Mouse (Mus musculus): ENCODE data around the gene Gnai1.
"Not testable (repeated sequence)": the region's sequence is repeated elsewhere in the genome, so short reads cannot be mapped to it uniquely, and the experiment has no call there.

The Gnai1 gene

DNA sequence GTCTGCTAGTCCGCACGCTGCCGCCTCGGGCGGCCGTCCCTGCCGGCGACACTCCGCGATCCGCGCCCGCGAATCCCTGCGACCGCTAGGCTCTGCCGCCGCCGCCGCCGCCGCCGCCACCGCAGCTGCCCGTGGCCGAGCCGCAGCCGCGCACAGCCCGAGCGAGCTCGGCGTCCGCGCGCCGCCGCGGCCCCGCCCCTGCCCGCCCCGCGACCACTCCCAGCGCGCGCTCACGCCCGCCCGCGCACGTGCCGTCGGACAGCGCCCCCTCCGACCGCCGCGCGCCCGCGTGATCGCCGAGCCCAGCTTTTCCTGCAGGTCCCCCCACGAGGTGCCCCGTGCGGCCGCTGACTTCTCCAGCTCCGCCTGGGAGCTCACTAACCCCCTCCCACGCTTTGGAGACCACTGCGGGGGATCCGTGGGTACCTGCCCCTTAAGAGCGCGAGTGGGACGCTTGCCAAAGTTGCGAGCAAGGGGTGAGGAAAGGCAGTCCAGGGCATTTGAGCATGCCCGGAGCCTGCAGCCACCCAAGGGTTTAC lies at the start of gene Gnai1:
TSS of gene Gnai1 (minus strand) at position 75 of the 539 bp plus-strand sequence.
- DNase-seq (ENCODE audit: low read depth, low spot score), result peak; percentile 65

DNA sequence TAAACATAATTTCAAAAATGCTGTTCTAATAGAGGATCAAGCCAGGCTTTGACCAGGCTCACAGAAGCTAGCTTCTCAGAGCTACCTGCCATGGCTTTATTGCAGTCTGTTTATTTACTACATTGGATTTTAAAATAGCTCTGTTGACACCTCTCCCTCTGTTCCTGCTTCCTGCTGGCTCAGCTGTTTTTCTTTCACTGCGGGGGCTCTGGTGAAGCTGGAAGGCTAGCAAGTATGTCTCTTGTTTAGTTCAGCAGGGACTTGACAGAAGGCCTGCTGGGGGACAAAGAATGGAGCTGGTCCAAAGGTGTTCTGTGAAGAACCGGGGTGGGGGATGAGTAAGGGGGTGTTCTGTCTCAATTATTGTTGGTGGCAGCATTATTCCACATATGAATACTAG lies 7.7 kb upstream of the Gnai1 start:
- no peak for DNase-seq (ENCODE audit: low read depth, low spot score)

DNA sequence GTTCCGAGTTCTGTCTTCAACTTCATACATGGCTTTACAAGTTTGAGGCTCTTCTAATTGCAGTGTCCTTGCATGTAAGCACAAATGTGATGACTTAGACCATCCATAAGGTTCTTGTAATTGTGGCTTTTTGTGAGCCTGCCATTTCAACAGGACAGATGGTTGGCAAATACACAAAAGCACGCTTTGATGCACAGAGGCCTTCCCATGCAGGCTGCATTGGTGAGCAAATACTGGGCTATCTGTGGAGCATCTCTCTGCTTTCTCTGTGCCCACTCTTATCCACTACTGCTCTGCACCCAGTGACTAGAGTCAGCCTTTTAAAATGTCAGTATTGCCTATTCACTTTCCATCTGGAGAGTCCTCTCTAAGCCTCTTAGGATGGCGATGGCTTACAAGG lies 5.3 kb upstream of the Gnai1 start:
- DNase-seq (ENCODE audit: low read depth, low spot score), result no peak

DNA sequence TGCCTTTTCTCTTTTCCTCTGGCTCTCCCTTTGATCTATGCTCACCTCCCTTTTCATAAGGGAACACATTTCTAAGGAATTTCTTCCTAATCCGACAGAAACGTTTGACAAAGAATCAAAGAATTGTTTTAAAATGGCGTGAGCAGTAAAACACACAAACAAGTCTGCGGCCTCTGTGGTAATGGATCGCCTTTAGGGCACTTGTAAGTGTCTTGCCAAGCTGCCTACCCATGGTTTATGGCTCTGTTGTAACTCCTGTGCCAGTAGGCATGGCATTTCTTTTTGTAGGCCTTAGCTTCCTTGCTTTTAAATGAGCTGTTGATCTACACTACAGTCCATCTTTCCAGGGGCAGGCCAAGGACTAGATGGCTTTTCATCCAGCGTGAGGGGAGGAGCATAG lies 801 bp upstream of the Gnai1 start:
- DNase-seq (ENCODE audit: low read depth, low spot score), result peak; percentile 4

DNA sequence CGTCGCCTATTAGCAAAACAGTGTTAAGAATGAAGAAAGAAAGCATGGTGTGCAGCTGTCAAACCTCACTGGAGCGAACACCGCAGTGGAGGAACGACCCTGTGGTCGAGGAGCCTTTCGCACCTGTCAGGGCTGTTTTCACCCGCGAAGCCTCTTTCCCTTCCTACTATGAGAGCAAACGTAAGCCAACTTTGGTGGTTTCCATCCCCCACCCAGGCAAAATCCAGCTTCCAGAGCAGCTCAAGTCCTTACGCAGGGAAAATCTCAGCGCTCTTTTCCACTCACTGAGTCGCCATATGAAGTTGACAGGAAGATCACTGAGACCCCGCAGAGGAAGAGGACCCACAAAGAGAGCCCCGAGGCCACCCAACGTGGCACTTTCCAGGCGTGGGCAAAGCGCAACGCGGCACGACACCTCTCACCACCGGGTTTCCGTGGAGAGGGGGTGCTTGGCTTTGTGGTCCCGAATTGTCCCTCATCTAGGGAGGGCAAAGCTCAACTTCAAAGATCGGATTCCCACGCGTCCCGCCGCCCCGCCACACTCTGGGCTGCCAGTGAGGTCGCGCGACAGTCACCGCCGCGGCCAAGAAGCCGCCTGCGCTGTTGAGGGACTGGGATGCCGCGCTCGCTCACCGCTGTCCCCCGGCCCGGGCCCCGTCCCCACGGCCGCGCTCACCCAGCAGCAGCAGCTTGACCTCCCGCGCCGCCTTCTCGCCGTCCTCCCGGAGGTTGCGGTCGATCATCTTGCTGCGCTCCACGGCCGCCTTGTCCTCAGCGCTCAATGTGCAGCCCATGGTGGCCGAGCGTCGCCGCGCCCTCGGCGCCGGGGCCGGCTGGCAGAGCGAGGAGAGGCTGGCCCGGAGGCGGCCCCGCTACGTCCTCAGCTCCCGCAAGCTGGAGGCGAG lies 527 bp downstream of the Gnai1 start:
- DNase-seq (ENCODE audit: low read depth, low spot score), result peak; percentile 38

DNA sequence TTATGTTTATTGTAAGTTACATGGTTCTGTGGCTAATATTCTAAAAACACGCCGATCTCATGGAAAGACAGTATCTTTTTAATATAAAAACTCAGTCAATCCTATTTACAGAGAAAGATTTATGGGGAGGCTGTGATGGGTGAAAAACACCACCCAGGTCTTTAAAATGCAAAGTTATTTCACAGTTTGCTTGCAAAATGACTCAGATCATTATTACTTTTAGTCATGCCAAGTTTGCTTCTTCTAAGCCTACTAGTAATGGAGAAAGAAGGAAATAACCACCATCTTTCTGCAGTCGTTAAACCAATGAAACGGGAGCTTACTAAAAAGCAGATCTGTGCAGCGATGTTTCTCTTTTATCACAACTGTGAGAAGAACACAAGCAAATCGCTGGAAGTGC lies 1.4 kb downstream of the Gnai1 start:
- no peak for DNase-seq (ENCODE audit: low read depth, low spot score)

DNA sequence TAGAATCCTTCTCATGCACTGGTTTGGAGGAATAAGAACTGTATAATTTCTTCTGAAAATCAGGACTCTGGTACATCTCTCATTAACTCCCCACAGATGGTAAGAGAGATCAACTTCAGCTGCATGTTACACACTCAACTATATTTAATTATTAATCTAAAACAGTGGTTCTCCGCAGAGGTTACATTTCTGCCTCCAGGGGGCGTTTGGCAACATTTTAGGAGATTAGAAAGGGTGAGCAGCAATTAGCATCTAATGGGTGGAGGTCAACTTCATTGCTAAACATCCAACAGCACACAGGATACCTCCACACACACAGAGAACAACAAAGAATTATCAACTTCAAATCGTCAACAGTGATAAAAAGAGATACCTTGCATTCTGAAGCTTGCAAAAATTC lies 2.0 kb downstream of the Gnai1 start:
- peak; percentile 14 for DNase-seq (ENCODE audit: low read depth, low spot score)

DNA sequence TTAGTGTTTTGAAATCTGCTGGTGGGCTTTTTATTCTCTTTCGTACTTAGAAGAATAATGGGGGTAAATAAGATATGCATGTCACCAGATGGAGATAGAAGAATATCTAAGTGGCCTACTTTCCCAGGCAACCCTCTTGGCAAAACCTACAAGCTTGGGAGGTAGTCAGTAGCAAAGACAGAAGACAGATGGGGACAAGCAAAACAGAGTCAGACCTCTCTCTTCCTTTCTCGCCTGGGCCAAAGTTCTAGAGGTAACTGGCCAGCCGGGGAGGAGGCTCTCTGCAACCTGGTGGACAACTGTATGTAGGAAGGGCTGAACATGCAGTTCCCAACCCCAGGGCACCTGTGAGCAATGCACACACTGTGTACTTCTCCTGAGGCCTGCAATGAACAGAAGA lies 12.9 kb downstream of the Gnai1 start:
- no peak for DNase-seq (ENCODE audit: low read depth, low spot score)

DNA sequence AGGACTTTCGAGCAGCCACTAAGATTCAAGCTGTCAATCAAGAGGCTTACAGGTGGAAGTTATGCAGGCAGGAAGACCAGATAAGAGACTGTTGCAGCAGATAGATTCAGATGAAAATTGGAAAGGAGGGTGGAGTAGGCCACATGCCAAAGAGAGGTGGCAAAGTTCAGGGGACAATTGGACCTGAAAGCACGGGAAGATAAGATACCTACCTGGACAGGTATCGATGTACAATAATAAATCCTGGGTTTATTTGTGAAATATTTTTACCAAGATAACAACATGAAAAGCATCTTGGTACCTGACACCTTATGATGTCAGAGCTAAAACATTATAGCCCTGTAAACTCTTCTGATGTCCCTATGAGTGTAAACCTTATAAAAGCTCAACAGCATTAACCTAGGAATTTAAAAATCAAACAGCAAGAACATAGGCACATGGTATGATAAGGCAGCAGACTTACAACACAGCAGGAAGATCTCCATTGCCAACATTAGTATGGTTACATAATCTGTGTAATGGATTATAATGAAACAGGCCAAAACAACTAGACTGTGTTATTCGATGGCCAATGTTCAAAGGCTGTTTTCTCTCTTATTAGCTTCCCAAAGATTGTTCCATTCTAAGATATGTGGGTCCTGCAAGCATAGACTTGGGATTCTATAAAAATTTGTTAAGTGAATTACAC lies 16.6 kb downstream of the Gnai1 start:
- DNase-seq (ENCODE audit: low read depth, low spot score), result no peak

DNA sequence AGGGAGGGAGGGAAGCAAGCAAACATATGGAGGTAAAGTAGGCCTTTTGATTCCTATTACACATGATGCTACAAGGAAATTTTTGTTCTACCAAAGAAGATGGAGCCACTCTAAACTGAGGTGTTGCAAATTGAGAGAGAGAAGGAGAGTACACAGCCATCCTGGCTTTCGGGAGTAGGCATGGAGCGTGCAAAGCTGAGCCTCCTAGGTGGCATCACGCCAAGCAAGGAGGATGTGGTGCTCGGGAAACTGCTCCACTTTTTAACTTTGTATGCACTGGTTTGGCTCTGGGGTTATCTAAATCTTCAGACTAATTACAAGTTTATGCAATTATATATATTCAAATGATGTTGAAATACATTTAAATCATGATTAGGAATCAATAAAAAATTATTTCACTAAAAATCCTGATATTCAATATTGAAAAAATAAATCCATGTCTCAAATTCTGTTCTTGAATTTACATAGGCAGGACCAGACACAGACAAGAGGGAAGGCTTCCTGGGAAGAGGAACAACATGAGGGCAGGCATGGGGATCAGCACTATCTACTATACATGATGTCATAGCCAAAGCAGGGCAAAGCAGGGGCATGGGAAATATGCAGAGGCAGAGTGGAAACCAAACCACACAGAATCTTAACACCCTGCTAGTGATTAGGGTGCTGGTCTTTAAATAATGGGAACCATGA lies 17.2 kb downstream of the Gnai1 start:
- no peak for DNase-seq (ENCODE audit: low read depth, low spot score)

DNA sequence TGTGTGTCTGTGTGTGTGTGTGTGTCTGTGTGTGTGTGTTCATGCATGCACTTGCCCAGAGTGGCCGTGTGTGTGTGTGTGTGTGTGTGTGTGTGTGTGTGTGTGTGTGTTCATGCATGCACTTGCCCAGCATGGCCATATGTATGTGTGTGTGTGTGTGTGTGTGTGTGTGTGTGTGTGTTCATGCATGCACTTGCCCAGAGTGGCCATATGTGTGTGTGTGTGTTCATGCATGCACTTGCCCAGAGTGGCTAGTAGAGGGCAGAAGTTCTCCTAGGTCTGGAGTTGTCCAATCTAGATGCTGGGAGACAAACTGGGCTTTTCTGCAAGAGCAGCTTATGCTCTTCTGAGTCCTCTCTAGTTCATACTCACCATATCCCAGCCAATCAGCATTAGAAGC lies 18.3 kb downstream of the Gnai1 start:
- not testable (repeated sequence) for DNase-seq (ENCODE audit: low read depth, low spot score)

DNA sequence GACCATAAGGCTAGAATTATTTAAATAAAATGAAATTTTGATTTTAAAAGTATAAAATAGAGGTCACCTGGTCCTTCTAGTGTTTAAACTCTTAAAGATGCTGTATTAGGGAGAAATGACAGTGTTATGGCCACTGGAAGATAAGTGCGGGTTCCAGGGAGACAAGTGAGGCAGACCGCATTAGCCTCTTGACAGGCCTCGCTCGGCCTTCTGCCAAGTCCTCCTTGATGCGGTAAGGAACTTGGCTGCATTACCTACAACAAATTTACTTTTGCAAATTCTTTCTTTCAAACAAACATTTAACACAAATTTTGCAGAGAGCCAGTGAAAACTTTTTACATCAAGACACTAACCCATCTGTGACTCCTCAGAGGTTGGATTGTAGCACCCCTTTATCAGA lies 27.9 kb downstream of the Gnai1 start:
- no peak for DNase-seq (ENCODE audit: low read depth, low spot score)

DNA sequence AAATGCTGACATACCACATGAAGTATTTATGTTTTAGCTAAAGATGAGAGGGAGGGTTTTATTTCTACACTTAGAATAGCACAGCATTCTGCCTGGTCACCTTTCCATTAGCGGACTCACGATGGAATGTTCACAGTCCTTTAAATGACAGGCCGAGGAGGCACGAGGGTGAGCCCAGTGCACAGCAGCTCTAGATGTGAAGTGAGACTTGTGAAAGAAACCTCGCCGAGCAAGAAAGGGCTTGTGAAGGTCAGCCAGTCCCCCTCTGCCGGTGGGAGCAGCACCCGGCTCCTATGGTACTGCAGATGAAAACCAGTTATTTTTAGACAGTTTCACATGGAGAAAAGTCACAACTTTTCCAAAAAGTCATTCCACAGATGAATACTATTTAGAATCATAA lies 29.4 kb downstream of the Gnai1 start:
- DNase-seq (ENCODE audit: low read depth, low spot score), result no peak

DNA sequence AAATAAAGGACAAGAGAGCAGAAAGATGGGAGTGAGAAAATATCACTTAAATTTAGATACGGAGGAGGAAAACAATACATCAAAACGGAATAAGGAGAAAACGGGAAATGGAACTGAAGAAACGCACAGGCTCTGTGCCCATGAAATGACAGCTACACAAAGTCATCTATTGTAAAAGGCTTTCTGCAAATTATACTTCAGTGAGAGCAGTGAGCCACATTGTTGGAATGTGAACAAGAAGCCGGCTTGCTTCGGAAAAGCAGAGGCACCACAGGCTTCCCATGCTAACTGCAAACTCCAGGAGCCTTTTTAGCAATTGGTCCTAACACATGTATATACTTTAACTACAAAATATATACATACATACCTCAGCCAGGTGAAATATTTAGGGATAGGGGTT lies 34.0 kb downstream of the Gnai1 start:
- DNase-seq (ENCODE audit: low read depth, low spot score), result no peak

DNA sequence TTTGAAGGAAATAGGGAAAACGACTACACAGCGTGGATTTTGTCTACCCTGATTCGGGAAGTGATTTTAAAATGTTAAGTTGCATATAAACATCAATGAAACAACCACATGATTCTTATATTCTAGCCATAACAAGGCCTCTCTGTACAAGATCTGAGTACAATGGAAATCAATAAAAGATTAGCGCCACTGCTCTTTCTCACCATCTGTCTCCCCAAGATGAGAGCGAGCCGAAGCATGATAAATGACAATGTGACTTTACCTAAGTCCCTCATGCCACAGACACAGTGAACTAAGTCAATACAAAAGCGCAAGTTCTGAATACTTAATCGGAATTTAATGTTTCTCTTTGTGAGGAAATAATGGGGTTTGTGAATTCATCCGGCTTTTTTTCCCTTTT lies 36.6 kb downstream of the Gnai1 start:
- no peak for DNase-seq (ENCODE audit: low read depth, low spot score)

DNA sequence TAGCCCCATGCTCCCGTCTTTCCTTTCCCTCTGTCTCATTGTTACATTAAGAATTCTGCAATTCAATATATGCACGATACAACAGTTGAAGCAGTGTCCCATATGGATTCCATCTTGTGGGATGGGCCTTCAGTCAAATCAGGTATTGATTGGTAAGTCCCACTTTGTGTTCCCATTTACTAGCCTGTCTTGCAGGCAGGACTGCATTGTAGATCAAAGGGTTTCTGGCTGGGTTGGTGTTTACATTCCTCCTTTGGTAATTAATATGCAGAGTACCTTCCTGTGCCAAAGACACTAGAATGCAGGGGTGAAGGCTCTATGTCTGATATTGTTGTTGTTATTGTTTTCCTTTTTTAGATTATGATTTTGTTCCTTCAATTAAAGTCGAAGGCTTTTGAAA lies 38.5 kb downstream of the Gnai1 start:
- DNase-seq (ENCODE audit: low read depth, low spot score), result no peak

DNA sequence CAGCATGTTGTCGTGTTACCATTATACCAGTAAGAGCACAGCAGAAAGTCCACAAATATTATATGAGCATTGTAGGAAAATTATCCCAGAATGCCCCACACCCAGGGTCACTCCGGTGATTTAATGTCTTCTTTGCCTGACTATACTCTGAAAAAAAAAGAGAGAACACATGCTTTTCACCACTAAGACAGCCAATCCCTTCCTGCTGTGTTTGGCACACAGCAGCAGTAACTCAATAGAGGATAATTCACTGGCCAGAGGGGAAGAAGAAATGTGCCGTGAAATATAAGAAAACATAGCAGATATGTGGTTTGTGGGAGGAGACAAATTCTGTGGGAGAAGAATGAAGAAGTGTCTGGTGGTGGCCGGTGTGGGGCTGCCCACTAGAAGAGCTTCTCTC lies 41.3 kb downstream of the Gnai1 start:
- DNase-seq (ENCODE audit: low read depth, low spot score), result no peak

DNA sequence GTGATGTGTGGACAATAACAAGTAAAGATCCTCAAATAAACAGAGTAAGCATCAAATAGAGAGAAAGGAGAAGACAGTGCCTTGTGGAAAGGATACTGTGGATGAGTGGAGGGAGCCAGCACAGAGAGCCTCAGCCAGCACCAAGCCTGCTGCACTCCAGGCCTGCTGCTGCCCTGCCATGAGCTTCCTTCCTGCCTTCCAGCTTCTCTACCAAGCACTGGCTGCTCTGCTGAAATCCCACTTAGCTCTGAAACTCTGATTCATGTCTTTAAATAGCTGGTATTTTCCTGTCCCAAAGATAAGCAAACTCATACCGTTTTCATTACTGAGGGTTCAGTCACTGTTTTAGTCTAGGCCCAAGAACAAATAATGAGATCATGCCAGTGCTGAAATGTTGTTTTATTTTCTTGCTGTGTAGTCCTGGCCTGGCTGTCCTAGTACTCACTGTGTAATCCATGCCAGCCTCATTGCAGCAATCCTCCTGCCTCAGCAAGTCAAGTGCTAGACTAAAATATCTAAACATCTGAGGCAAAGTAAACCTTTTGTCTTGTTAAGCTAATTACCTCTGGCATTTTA lies 52.8 kb downstream of the Gnai1 start:
- DNase-seq (ENCODE audit: low read depth, low spot score), result no peak

DNA sequence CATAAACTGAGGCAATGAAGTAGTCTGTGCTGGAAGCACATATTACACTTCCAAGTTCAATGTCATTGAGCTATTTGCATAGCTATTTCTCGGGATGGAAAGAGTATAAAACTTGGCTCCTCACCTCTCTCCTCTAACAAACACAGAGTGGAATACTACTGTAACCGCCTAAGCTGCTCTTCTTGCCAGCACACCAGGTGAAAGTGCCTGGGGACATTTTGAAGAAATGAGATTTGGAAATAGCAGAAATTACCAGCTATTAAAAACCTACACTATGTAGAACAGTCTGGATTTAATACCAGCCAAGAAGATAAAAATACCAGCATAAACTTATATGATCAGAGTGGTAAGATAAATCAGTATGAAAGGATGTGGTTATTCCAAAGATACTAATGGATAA lies 63.6 kb downstream of the Gnai1 start:
- DNase-seq (ENCODE audit: low read depth, low spot score), result no peak

DNA sequence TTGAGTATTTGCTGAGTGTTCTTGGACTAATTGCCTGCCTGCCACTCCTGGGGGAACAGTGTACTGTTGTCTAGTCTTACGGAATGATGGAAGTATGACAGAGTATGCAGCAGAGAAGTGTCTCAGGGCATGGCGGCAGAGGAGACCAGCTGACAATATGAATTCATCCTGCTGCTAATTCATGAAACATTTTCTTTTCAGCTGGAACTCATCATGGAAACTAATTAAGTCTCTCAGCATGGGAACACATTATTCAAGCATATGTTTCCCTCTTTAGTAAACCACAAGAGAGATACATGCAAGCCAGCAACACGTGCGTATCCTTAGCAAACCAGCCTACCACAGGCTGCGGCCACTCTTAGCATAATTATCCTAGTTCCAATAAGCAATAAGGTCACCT lies 67.4 kb downstream of the Gnai1 start:
- no peak for DNase-seq (ENCODE audit: low read depth, low spot score)

DNA sequence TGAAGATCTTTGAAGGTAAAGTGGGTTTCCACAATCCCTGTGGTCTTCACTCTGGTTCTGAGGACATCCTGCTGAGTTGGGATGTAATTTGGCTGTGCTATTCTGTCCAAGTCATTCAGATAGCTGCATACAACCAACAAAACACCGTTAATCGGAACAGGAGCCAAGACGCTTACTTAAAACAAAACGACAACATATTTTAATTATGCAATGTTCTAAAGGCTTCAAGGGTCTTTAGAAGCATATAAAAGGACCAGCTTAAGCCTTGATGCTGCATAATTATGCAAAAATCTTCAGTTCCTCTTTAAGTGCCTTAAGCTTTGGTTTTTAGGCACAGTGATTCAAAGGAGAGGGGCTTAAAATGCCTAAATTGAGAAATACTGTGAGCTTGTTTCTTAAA lies 70.6 kb downstream of the Gnai1 start:
- no peak for DNase-seq (ENCODE audit: low read depth, low spot score)

DNA sequence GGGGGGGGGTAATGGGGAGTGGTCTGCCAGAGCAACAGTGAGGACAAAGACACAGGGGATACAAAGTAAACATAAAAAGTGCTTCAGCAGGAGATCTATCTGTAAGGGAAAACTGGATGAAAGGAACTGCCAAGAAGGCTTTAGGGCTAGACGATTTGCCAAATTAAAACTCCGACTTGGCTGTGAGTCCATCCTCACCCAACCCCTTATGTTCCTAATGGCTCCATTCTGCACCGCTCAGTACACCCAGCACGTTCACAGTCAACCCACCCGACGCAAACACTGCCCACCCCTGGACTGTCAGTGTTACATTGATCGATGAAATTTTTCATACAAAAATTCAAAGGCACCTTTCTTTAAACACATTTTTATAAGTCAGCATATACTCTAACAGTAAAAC lies 71.5 kb downstream of the Gnai1 start:
- no peak for DNase-seq (ENCODE audit: low read depth, low spot score)
